Mouse (Mus musculus) layer of hippocampus, adult 18-20 months (tissue): Measurements from ENCODE around the gene Cbx8. TPM values are rescaled to one million over a fixed set of nuclear protein-coding genes. Genes with fewer than 3 reads are reported as not detected.

Experiments
- DNase-seq, 2 experiments: peaks; one replicate each; pipeline ENCODE4 v3.0.0; 2022; ENCODE audit warnings: low spot score in 2 of 2
- total RNA-seq, 2 experiments: library from RNA; stranded (reverse); gene quantifications; 2 replicates each; pipeline ENCODE4 v1.2.3; 2021

Gene Cbx8
- total RNA-seq, 2 experiments from 2014 or later = 8.7 to 10.9 TPM

- DNase-seq = no peak
Observed at GRCm38 (mm10) chr11:118995448-118995847, 45.3 kb downstream of the Cbx8 start.

- DNase-seq = peak in 1 of 2 experiments; percentile 39
Observed at GRCm38 (mm10) chr11:118992781-118993180, 48.0 kb downstream of the Cbx8 start.

- no peak for DNase-seq
Observed at GRCm38 (mm10) chr11:118987999-118988398, 52.8 kb downstream of the Cbx8 start, which contains the start of gene Enpp7. TSS of gene Enpp7 (plus strand) at chr11:118988188.

Other genes with a start within 250 kb of the Cbx8 start
- 100 to 1,000 TPM; 264 to 275 TPM for gene Rbfox3, start 129.4 kb downstream of the Cbx8 start, total RNA-seq
- gene Enpp7, start 52.8 kb downstream of the Cbx8 start, total RNA-seq = not detected
- gene Cbx2, start 18.0 kb downstream of the Cbx8 start, total RNA-seq = 1 to 10 TPM; 2.5 to 2.9 TPM
- gene Cbx4, start 45.3 kb upstream of the Cbx8 start, total RNA-seq = 10 to 100 TPM; 44.7 to 49.1 TPM
- 10 to 100 TPM; 37.5 to 39.9 TPM for gene Tbc1d16, start 187.5 kb upstream of the Cbx8 start, total RNA-seq
- gene Ccdc40, start 187.6 kb upstream of the Cbx8 start, total RNA-seq = 1 to 10 TPM; 2.3 to 2.7 TPM
- 100 to 1,000 TPM; 347 to 355 TPM for gene Gaa, start 226.9 kb upstream of the Cbx8 start, total RNA-seq